Mouse (Mus musculus) liver, adult 2 months (tissue): ENCODE measurements around the gene Bak1. TPM values are rescaled to one million over a fixed set of nuclear protein-coding genes. Genes with fewer than 3 reads are reported as not detected.
A peak's percentile ranks its signal among the peaks of the same experiment; 100 is the strongest.

Source experiments
- DNase-seq: peaks from one replicate; pipeline ENCODE4 v3.0.0-alpha.2; 2011; ENCODE audit warnings: low read depth, low spot score; ENCODE audit errors: extremely low read depth
- H3K27ac ChIP-seq: fragments of 200-500 bp; replicated peaks from 2 replicates; pipeline ENCODE4 v1.5.1; 2012; ENCODE audit warnings: low read depth, mild to moderate bottlenecking, control low read depth, inconsistent platforms, low read length; ENCODE audit not compliant: insufficient read depth
- H3K27me3 ChIP-seq: fragments of 200-500 bp; 2 replicates; pipeline ENCODE4 v1.6.1; 2012; ENCODE audit warnings: mild to moderate bottlenecking, moderate library complexity, low read length, inconsistent platforms; ENCODE audit not compliant: control insufficient read depth, insufficient read depth
- H3K36me3 ChIP-seq: fragments of 200-500 bp; 2 replicates; pipeline ENCODE4 v1.6.1; 2012; ENCODE audit warnings: low read length, inconsistent platforms; ENCODE audit not compliant: control insufficient read depth, insufficient read depth
- H3K4me1 ChIP-seq: fragments of 200-500 bp; 2 replicates; pipeline ENCODE4 v1.6.1; 2011; ENCODE audit warnings: low read length; ENCODE audit not compliant: control insufficient read depth, insufficient read depth
- H3K4me3 ChIP-seq: fragments of 200-500 bp; 2 replicates; pipeline ENCODE4 v1.5.1; 2011; ENCODE audit warnings: low read depth, mild to moderate bottlenecking, control low read depth, low read length, moderate library complexity; ENCODE audit not compliant: insufficient read depth
- H3K79me2 ChIP-seq: fragments of 200-500 bp; 2 replicates; pipeline ENCODE4 v1.6.1; 2012; ENCODE audit warnings: inconsistent platforms, mild to moderate bottlenecking, low read length, moderate library complexity; ENCODE audit not compliant: control insufficient read depth, insufficient read depth
- H3K9ac ChIP-seq: fragments of 200-500 bp; 2 replicates; pipeline ENCODE4 v1.6.1; 2012; ENCODE audit warnings: low read depth, mild to moderate bottlenecking, control low read depth, inconsistent platforms, low read length
- CTCF ChIP-seq: fragments of 200-500 bp; IDR thresholded peaks from 2 replicates; pipeline ENCODE4 v1.5.1; 2011; ENCODE audit warnings: low read depth, low read length, control low read depth
- POLR2A ChIP-seq: fragments of 200-500 bp; IDR thresholded peaks from 2 replicates; pipeline ENCODE4 v1.6.1; 2011; ENCODE audit warnings: low read length, control low read depth; ENCODE audit not compliant: insufficient read depth; ENCODE audit errors: extremely low read depth
- WGBS: fragments of 180-500 bp; shearing (Covaris S2); methylation state at CpG from one replicate; pipeline ENCODE4 v1.1.7; 2018; 5-methylcytosine and 5-hydroxymethylcytosine counted together
- polyA plus RNA-seq: library from polyadenylated mRNA; depleted of rRNA; stranded (reverse); fragments of >200 nt; gene quantifications from 2 replicates; pipeline ENCODE4 v1.2.3, GENCODE M21; 2012
- total RNA-seq: library from RNA; depleted of rRNA; stranded (reverse); fragments of >200 nt; gene quantifications from 2 replicates; pipeline ENCODE4 v1.2.3, GENCODE M21; 2014

Bak1 gene
- total and polyA plus RNA-seq, 2 experiments, result 5.1 to 21.6 TPM

GRCm38 (mm10) chr17:27032328-27032727 lies 3.5 kb upstream of the Bak1 start:
- Histone ChIP-seq H3K27me3 (no peaks in the 10 kb centered on the region), H3K4me3 (no peak overlapping the region), H3K9ac (no peak overlapping the region), H3K36me3 (no peaks in the 10 kb centered on the region), H3K4me1 (peaks cover 2% of the 10 kb centered on the region; the same call in 1 of the 2 replicates), H3K79me2 (no peaks in the 10 kb centered on the region), H3K27ac (no peak overlapping the region)
- no peak for TF ChIP-seq POLR2A
- no peak for TF ChIP-seq CTCF
- DNase-seq, result no peak
- 42% methylated on average over 7 of the region's 7 CpGs for WGBS

GRCm38 (mm10) chr17:27030896-27031295 lies 2.1 kb upstream of the Bak1 start:
- no peak for DNase-seq
- H3K36me3 ChIP-seq, result no peaks in the 10 kb centered on the region
- H3K27ac ChIP-seq, result no peak overlapping the region
- TF ChIP-seq POLR2A (no peak), CTCF (no peak)
- no peak overlapping the region for H3K9ac ChIP-seq
- no peaks in the 10 kb centered on the region for H3K27me3 ChIP-seq
- 0 out of 2 replicates have a peak, but pooled peaks cover 2% of the 10 kb centered on the region for H3K79me2 ChIP-seq
- WGBS, result 97% methylated on average over 4 of the region's 4 CpGs
- H3K4me1 ChIP-seq, result peaks cover 2% of the 10 kb centered on the region; the same call in 1 of the 2 replicates
- no peak overlapping the region for H3K4me3 ChIP-seq

- whole genome bisulfite sequencing, result 90% methylated on average over 14 of the region's 14 CpGs
- TF ChIP-seq CTCF (no peak), POLR2A (no peak)
- no peak overlapping the region for H3K9ac ChIP-seq
- DNase-seq, result no peak
- H3K27me3 ChIP-seq, result no peaks in the 10 kb centered on the region
- H3K27ac ChIP-seq, result no peak overlapping the region
- peaks cover 2% of the 10 kb centered on the region; the same call in 1 of the 2 replicates for H3K4me1 ChIP-seq
- H3K79me2 ChIP-seq, result 0 out of 2 replicates have a peak, but pooled peaks cover 2% of the 10 kb centered on the region
- H3K36me3 ChIP-seq, result 0 out of 2 replicates have a peak, but pooled peaks cover 2% of the 10 kb centered on the region
- no peak overlapping the region for H3K4me3 ChIP-seq
Measured at GRCm38 (mm10) chr17:27029431-27029830, 622 bp upstream of the Bak1 start.

GRCm38 (mm10) chr17:27028284-27028795 lies 469 bp downstream of the Bak1 start:
- Histone ChIP-seq H3K27ac (peak overlapping the region; percentile 70), H3K27me3 (no peaks in the 10 kb centered on the region), H3K4me3 (peak overlapping the region; percentile 83), H3K79me2 (0 out of 2 replicates have a peak, but pooled peaks cover 2% of the 10 kb centered on the region), H3K4me1 (peaks cover 2% of the 10 kb centered on the region; the same call in 1 of the 2 replicates), H3K9ac (peak overlapping the region; percentile 83), H3K36me3 (0 out of 2 replicates have a peak, but pooled peaks cover 2% of the 10 kb centered on the region)
- peak; percentile 71 for DNase-seq
- TF ChIP-seq CTCF, result peak; percentile 85
- 0 out of 2 replicates have a peak, but pooled peaks have one; percentile 45 for TF ChIP-seq POLR2A
- WGBS, result under 1% methylated on average over 19 of the region's 19 CpGs

- Histone ChIP-seq H3K79me2 (0 out of 2 replicates have a peak, but pooled peaks cover 2% of the 10 kb centered on the region), H3K4me3 (peak overlapping the region; percentile 83), H3K27me3 (no peaks in the 10 kb centered on the region), H3K27ac (peak overlapping the region; percentile 70), H3K36me3 (0 out of 2 replicates have a peak, but pooled peaks cover 2% of the 10 kb centered on the region), H3K4me1 (peaks cover 1% of the 10 kb centered on the region; the same call in 1 of the 2 replicates), H3K9ac (peak overlapping the region; percentile 83)
- 14% methylated on average over 12 of the region's 12 CpGs for WGBS
- DNase-seq, result peak; percentile 81
- no peak for TF ChIP-seq CTCF
- no peak for TF ChIP-seq POLR2A
Measured at GRCm38 (mm10) chr17:27027460-27028283, 1.1 kb downstream of the Bak1 start.
